Mouse (Mus musculus): ENCODE results near the gene Padi1. TPM values are rescaled to one million over a fixed set of nuclear protein-coding genes. Genes with fewer than 3 reads are reported as not detected.

Gene Padi1
- polyA plus RNA-seq, 1 experiment = 0.06 TPM

- Histone ChIP-seq H3K79me2 (ENCODE audit: control insufficient read depth, insufficient read depth) (no peaks in the 10 kb centered on the region), H3ac (ENCODE audit: control insufficient read depth, insufficient read length) (no peak overlapping the region), H3K4me2 (ENCODE audit: low read depth) (no peak overlapping the region), H3K36me3 (ENCODE audit: control insufficient read depth, insufficient read depth) (no peaks in the 10 kb centered on the region), H3K4me3 (no peak overlapping the region), H3K27me3 (ENCODE audit: control insufficient read depth, insufficient read depth, insufficient read length) (no peaks in the 10 kb centered on the region)
- TF ChIP-seq MYOG (IDR thresholded peaks at IDR 0.05; ENCODE audit: control insufficient read depth in 1 of 3, insufficient read depth in 1 of 3, insufficient read length in 2 of 3, low read depth in 2 of 3) = no peak
- TF ChIP-seq TCF3 (IDR thresholded peaks at IDR 0.05; ENCODE audit: insufficient read length, low read depth) = no peak
- TF ChIP-seq REST (IDR thresholded peaks at IDR 0.05; ENCODE audit: insufficient read depth, insufficient read length) = no peak
- TF ChIP-seq POLR2A (IDR thresholded peaks at IDR 0.05; ENCODE audit: insufficient read length, low read depth) = no peak
- no peak for TF ChIP-seq MAX (IDR thresholded peaks at IDR 0.05; ENCODE audit: low read depth)
- no peak for TF ChIP-seq USF1 (IDR thresholded peaks at IDR 0.05; ENCODE audit: low read depth)
These were observed 25.8 kb upstream of the Padi1 start for GRCm38 (mm10) chr4:140871376-140871775.

- Histone ChIP-seq H3K27me3 (ENCODE audit: control insufficient read depth, insufficient read depth, insufficient read length) (no peaks in the 10 kb centered on the region), H3K36me3 (ENCODE audit: control insufficient read depth, insufficient read depth) (no peaks in the 10 kb centered on the region), H3K79me2 (ENCODE audit: control insufficient read depth, insufficient read depth) (no peaks in the 10 kb centered on the region), H3K4me2 (ENCODE audit: low read depth) (no peak overlapping the region), H3K4me3 (no peak overlapping the region), H3ac (ENCODE audit: control insufficient read depth, insufficient read length) (no peak overlapping the region)
- TF ChIP-seq TCF3 (IDR thresholded peaks at IDR 0.05; ENCODE audit: insufficient read length, low read depth) (no peak), CEBPB (IDR thresholded peaks at IDR 0.05; ENCODE audit: insufficient read depth, poor library complexity, severe bottlenecking) (no peak), USF1 (IDR thresholded peaks at IDR 0.05; ENCODE audit: low read depth) (no peak), SRF (IDR thresholded peaks at IDR 0.05; ENCODE audit: control insufficient read depth, insufficient read length, low read depth) (no peak), POLR2AphosphoS2 (IDR thresholded peaks at IDR 0.05; ENCODE audit: insufficient read length, low read depth) (no peak), REST (IDR thresholded peaks at IDR 0.05; ENCODE audit: insufficient read depth, insufficient read length) (no peak), E2F4 (IDR thresholded peaks at IDR 0.05; ENCODE audit: insufficient read depth) (no peak), POLR2A (IDR thresholded peaks at IDR 0.05; ENCODE audit: insufficient read length, low read depth) (no peak)
These were observed 25.3 kb upstream of the Padi1 start for GRCm38 (mm10) chr4:140870876-140871275.

GRCm38 (mm10) chr4:140869945-140870344 lies 24.4 kb upstream of the Padi1 start:
- H3K79me2 ChIP-seq (ENCODE audit: control insufficient read depth, insufficient read depth) = no peaks in the 10 kb centered on the region
- TF ChIP-seq MYOD1 (IDR thresholded peaks at IDR 0.05; ENCODE audit: control insufficient read depth in 1 of 3, insufficient read length in 2 of 3, low read depth in 2 of 3) = no peak
- TF ChIP-seq E2F4 (IDR thresholded peaks at IDR 0.05; ENCODE audit: insufficient read depth) = no peak
- TF ChIP-seq POLR2A (IDR thresholded peaks at IDR 0.05; ENCODE audit: insufficient read length, low read depth) = no peak
- H3ac ChIP-seq (ENCODE audit: control insufficient read depth, insufficient read length) = no peak overlapping the region
- no peaks in the 10 kb centered on the region for H3K36me3 ChIP-seq (ENCODE audit: control insufficient read depth, insufficient read depth)
- H3K4me2 ChIP-seq (ENCODE audit: low read depth) = no peak overlapping the region
- H3K4me3 ChIP-seq = no peak overlapping the region
- H3K27me3 ChIP-seq (ENCODE audit: control insufficient read depth, insufficient read depth, insufficient read length) = no peaks in the 10 kb centered on the region

GRCm38 (mm10) chr4:140868484-140869190 lies 23.1 kb upstream of the Padi1 start:
- H3K4me2 ChIP-seq (ENCODE audit: low read depth) = no peak overlapping the region
- H3K79me2 ChIP-seq (ENCODE audit: control insufficient read depth, insufficient read depth) = no peaks in the 10 kb centered on the region
- H3K4me3 ChIP-seq = no peak overlapping the region
- no peaks in the 10 kb centered on the region for H3K27me3 ChIP-seq (ENCODE audit: control insufficient read depth, insufficient read depth, insufficient read length)
- H3K36me3 ChIP-seq (ENCODE audit: control insufficient read depth, insufficient read depth) = no peaks in the 10 kb centered on the region
- H3ac ChIP-seq (ENCODE audit: control insufficient read depth, insufficient read length) = no peak overlapping the region
- no peak for TF ChIP-seq REST (IDR thresholded peaks at IDR 0.05; ENCODE audit: insufficient read depth, insufficient read length)
- no peak for TF ChIP-seq CEBPB (IDR thresholded peaks at IDR 0.05; ENCODE audit: insufficient read depth, poor library complexity, severe bottlenecking)
- no peak for TF ChIP-seq USF1 (IDR thresholded peaks at IDR 0.05; ENCODE audit: low read depth)
- TF ChIP-seq TCF3 (IDR thresholded peaks at IDR 0.05; ENCODE audit: insufficient read length, low read depth) = no peak
- no peak for TF ChIP-seq MYOD1 (IDR thresholded peaks at IDR 0.05; ENCODE audit: control insufficient read depth in 1 of 3, insufficient read length in 2 of 3, low read depth in 2 of 3)
- no peak for TF ChIP-seq SRF (IDR thresholded peaks at IDR 0.05; ENCODE audit: control insufficient read depth, insufficient read length, low read depth)
- no peak for TF ChIP-seq TCF12 (IDR thresholded peaks at IDR 0.05; ENCODE audit: insufficient read depth, poor library complexity, severe bottlenecking)
- no peak for TF ChIP-seq E2F4 (IDR thresholded peaks at IDR 0.05; ENCODE audit: insufficient read depth)
- no peak for TF ChIP-seq POLR2AphosphoS2 (IDR thresholded peaks at IDR 0.05; ENCODE audit: insufficient read length, low read depth)
- no peak for TF ChIP-seq MYOG (IDR thresholded peaks at IDR 0.05; ENCODE audit: control insufficient read depth in 1 of 3, insufficient read depth in 1 of 3, insufficient read length in 2 of 3, low read depth in 2 of 3)
- TF ChIP-seq POLR2A (IDR thresholded peaks at IDR 0.05; ENCODE audit: insufficient read length, low read depth) = no peak
- TF ChIP-seq MAX (IDR thresholded peaks at IDR 0.05; ENCODE audit: low read depth) = no peak

DNA sequence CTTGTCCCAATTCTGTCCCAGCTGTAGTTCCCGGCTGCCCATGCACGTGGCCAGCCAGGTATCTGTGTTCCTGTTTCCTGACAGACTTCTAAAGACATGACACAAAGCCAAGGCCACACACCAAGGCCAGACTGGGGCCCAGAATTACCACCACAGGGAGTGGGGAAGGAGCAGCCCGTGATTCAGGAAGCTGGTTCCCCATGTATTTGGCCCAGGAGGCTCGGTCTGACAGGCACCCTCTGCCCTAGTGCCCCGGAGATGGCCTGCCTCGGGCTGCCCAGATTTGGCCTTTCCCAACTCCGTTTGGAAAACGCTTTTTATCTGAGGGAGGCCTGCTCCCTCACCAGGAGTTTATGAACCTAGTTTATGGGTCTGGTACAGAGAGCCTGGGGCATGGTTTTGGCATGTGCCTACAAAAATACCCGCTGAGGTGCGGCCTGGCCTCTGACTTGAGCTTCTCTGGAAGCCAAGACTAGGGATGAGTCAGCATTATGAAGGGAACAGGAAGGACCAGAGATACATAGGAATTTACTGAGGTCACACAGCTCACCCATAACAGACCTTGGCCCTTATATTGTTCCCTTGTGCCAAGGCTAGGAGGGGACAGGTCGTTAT lies 16.6 kb upstream of the Padi1 start:
- no peaks in the 10 kb centered on the region for H3K79me2 ChIP-seq (ENCODE audit: control insufficient read depth, insufficient read depth)

More for the DNA sequence above, 16.6 kb upstream of the Padi1 start:
- TF ChIP-seq SRF (IDR thresholded peaks at IDR 0.05; ENCODE audit: control insufficient read depth, insufficient read length, low read depth) (no peak), POLR2AphosphoS2 (IDR thresholded peaks at IDR 0.05; ENCODE audit: insufficient read length, low read depth) (no peak), CEBPB (IDR thresholded peaks at IDR 0.05; ENCODE audit: insufficient read depth, poor library complexity, severe bottlenecking) (no peak), TCF3 (IDR thresholded peaks at IDR 0.05; ENCODE audit: insufficient read length, low read depth) (no peak), USF1 (IDR thresholded peaks at IDR 0.05; ENCODE audit: low read depth) (no peak), MAX (IDR thresholded peaks at IDR 0.05; ENCODE audit: low read depth) (no peak), MYOD1 (IDR thresholded peaks at IDR 0.05; ENCODE audit: control insufficient read depth in 1 of 3, insufficient read length in 2 of 3, low read depth in 2 of 3) (no peak)
- no peak overlapping the region for H3K4me3 ChIP-seq
- H3K4me2 ChIP-seq (ENCODE audit: low read depth) = no peak overlapping the region
- H3ac ChIP-seq (ENCODE audit: control insufficient read depth, insufficient read length) = no peak overlapping the region
- H3K27me3 ChIP-seq (ENCODE audit: control insufficient read depth, insufficient read depth, insufficient read length) = no peaks in the 10 kb centered on the region
- H3K36me3 ChIP-seq (ENCODE audit: control insufficient read depth, insufficient read depth) = no peaks in the 10 kb centered on the region
